Mouse (Mus musculus) liver, postnatal 0 days (tissue): ENCODE results near the gene Lbx2. TPM values are rescaled to one million over a fixed set of nuclear protein-coding genes. Genes with fewer than 3 reads are reported as not detected.

Experiments
- ATAC-seq: fragments of 200-750 bp; cut with Nextera tagmentation; 2 replicates; pipeline ENCODE4 v1.8.0; 2017; ENCODE audit warnings: mild to moderate bottlenecking, moderate library complexity
- DNase-seq: peaks from one replicate; pipeline ENCODE4 v3.0.0-alpha.2; 2016
- H3K27ac ChIP-seq: fragments of 300-500 bp; sonication (generic); 2 replicates; pipeline ENCODE4 v1.5.1; 2014; ENCODE audit warnings: antibody characterized with exemption, moderate library complexity, mild to moderate bottlenecking, low read depth
- H3K27me3 ChIP-seq: fragments of 300-500 bp; sonication (generic); 2 replicates; pipeline ENCODE4 v1.6.1; 2014; ENCODE audit warnings: low read length, control low read depth, mixed read lengths; ENCODE audit not compliant: insufficient read depth
- H3K36me3 ChIP-seq: fragments of 300-500 bp; sonication (generic); replicated peaks from 2 replicates; pipeline ENCODE4 v1.6.1; 2014; ENCODE audit warnings: mild to moderate bottlenecking, control low read depth, low read length, moderate library complexity, mixed read lengths; ENCODE audit not compliant: insufficient read depth
- H3K4me1 ChIP-seq: fragments of 300-500 bp; sonication (generic); 2 replicates; pipeline ENCODE4 v1.6.1; 2014; ENCODE audit warnings: antibody characterized with exemption, mild to moderate bottlenecking, control low read depth; ENCODE audit not compliant: insufficient read depth
- H3K4me2 ChIP-seq: fragments of 300-500 bp; sonication (generic); 2 replicates; pipeline ENCODE4 v1.6.1; 2014; ENCODE audit warnings: low read depth, mild to moderate bottlenecking, low read length, moderate library complexity, mixed read lengths
- H3K4me3 ChIP-seq: fragments of 300-500 bp; sonication (generic); 2 replicates; pipeline ENCODE4 v1.5.1; 2014; ENCODE audit warnings: low read depth, low read length
- H3K9ac ChIP-seq: fragments of 300-500 bp; sonication (generic); replicated peaks from 2 replicates; pipeline ENCODE4 v1.6.1; 2014; ENCODE audit warnings: mild to moderate bottlenecking, moderate library complexity
- H3K9me3 ChIP-seq: fragments of 300-500 bp; sonication (generic); 2 replicates; pipeline ENCODE4 v1.6.1; 2016; ENCODE audit warnings: mild to moderate bottlenecking, control low read depth, low read length, mixed read lengths
- CTCF ChIP-seq: sonication (generic); IDR thresholded peaks from 2 replicates; pipeline ENCODE4 v1.5.1; 2016; ENCODE audit warnings: antibody characterized with exemption, low read depth
- EP300 ChIP-seq: IDR thresholded peaks from 2 replicates; pipeline ENCODE4 v1.6.1; 2016; ENCODE audit warnings: antibody characterized with exemption, low read depth, mild to moderate bottlenecking
- WGBS: fragments of 180-500 bp; shearing (Covaris S2); extraction: QIAGEN DNeasy Blood & Tissue Kit; methylation state at CpG from one replicate; pipeline ENCODE4 v1.1.7; 2014; ENCODE audit not compliant: insufficient replicate concordance; 5-methylcytosine and 5-hydroxymethylcytosine counted together
- polyA plus RNA-seq: library from polyadenylated mRNA; unstranded; fragments of >200 nt; fragmentation: Nextera tagmentation; extraction: Ambion mirVana; gene quantifications from 2 replicates; pipeline ENCODE4 v1.2.1, GENCODE M21; 2015

Gene Lbx2
- polyA plus RNA-seq, 1 experiment from 2014 or later: 0.40 TPM

- peaks cover 17% of the 10 kb centered on the region for H3K36me3 ChIP-seq
- H3K9me3 ChIP-seq: no peaks in the 10 kb centered on the region
- peak within 1 kb of the TSS; percentile 90 for H3K27ac ChIP-seq
- peaks cover 6% of the 10 kb centered on the region for H3K27me3 ChIP-seq
- H3K9ac ChIP-seq: peak within 1 kb of the TSS; percentile 58
- DNase-seq (peak; percentile 75), ATAC-seq (peak; percentile 60)
- H3K4me2 ChIP-seq: peak within 1 kb of the TSS; percentile 70
- WGBS: 69% methylated on average over 3 of the region's 3 CpGs
- peak within 1 kb of the TSS; percentile 38 for H3K4me3 ChIP-seq
- TF ChIP-seq CTCF (no peak), EP300 (peak; percentile 58)
- H3K4me1 ChIP-seq: peaks cover 24% of the 10 kb centered on the region
Measured at GRCm38 (mm10) chr6:83057790-83058189, 28.4 kb upstream of the Lbx2 start, which contains the start of gene Dqx1. Dqx1 (plus strand) TSS chr6:83057844.

- H3K9ac ChIP-seq: peak overlapping the region; percentile 58
- no peak for TF ChIP-seq CTCF
- no peak for TF ChIP-seq EP300
- 96% methylated on average over 2 of the region's 2 CpGs for WGBS
- peaks cover 17% of the 10 kb centered on the region for H3K36me3 ChIP-seq
- H3K4me2 ChIP-seq: peak overlapping the region; percentile 70
- no peak for ATAC-seq
- peaks cover 16% of the 10 kb centered on the region for H3K27me3 ChIP-seq
- DNase-seq: no peak
- H3K4me3 ChIP-seq: peak overlapping the region; percentile 38
- H3K27ac ChIP-seq: peak overlapping the region; percentile 90
- H3K9me3 ChIP-seq: no peaks in the 10 kb centered on the region
- H3K4me1 ChIP-seq: peaks cover 15% of the 10 kb centered on the region
Measured at GRCm38 (mm10) chr6:83058725-83059124, 27.4 kb upstream of the Lbx2 start.

- WGBS: 34% methylated on average over 8 of the region's 8 CpGs
- H3K4me2 ChIP-seq: no peak overlapping the region
- ATAC-seq: no peak
- H3K36me3 ChIP-seq: no peaks in the 10 kb centered on the region
- TF ChIP-seq EP300: no peak
- no peak for TF ChIP-seq CTCF
- peaks cover 10% of the 10 kb centered on the region for H3K4me1 ChIP-seq
- H3K27me3 ChIP-seq: peaks cover 88% of the 10 kb centered on the region
- no peaks in the 10 kb centered on the region for H3K9me3 ChIP-seq
- no peak overlapping the region for H3K4me3 ChIP-seq
- no peak overlapping the region for H3K27ac ChIP-seq
- no peak for DNase-seq
- H3K9ac ChIP-seq: no peak overlapping the region
Measured at GRCm38 (mm10) chr6:83065995-83066394, 20.2 kb upstream of the Lbx2 start.

DNA sequence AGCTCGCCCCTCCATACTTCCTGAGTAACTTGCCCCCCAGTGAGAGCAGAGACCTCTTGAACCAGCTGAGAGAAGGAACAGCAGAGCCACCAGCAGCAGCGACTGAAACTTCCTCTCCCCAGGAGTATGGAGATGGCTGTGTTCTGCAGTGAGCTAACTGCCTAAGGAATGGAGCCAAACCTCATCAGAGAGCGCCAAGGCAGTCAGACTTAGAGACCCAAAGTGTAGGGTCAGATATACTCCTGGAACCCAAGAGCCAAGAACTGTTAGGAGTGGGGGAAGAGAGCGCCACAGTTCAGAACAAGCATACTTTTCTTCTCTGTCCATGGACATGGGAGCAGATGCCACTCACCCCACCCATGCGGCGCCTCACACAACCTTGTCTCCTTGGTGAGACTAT lies 19.7 kb upstream of the Lbx2 start:
- Histone ChIP-seq H3K4me2 (no peak overlapping the region), H3K4me1 (peaks cover 10% of the 10 kb centered on the region), H3K4me3 (no peak overlapping the region), H3K9ac (no peak overlapping the region), H3K27me3 (peaks cover 92% of the 10 kb centered on the region), H3K36me3 (no peaks in the 10 kb centered on the region), H3K27ac (no peak overlapping the region), H3K9me3 (no peaks in the 10 kb centered on the region)
- DNase-seq (no peak), ATAC-seq (no peak)
- TF ChIP-seq EP300 (no peak), CTCF (no peak)
- WGBS: 33% methylated on average over 6 of the region's 6 CpGs

- no peak for ATAC-seq
- TF ChIP-seq EP300 (no peak), CTCF (no peak)
- H3K4me1 ChIP-seq: peaks cover 10% of the 10 kb centered on the region
- no peak overlapping the region for H3K9ac ChIP-seq
- no peak for DNase-seq
- no peaks in the 10 kb centered on the region for H3K9me3 ChIP-seq
- 20% methylated on average over 8 of the region's 8 CpGs for WGBS
- H3K27ac ChIP-seq: no peak overlapping the region
- H3K27me3 ChIP-seq: peaks cover 100% of the 10 kb centered on the region
- peak overlapping the region; percentile 62 for H3K4me2 ChIP-seq
- H3K36me3 ChIP-seq: no peaks in the 10 kb centered on the region
- peak overlapping the region; percentile 26 for H3K4me3 ChIP-seq
Measured at GRCm38 (mm10) chr6:83068221-83068620, 17.9 kb upstream of the Lbx2 start.

DNA sequence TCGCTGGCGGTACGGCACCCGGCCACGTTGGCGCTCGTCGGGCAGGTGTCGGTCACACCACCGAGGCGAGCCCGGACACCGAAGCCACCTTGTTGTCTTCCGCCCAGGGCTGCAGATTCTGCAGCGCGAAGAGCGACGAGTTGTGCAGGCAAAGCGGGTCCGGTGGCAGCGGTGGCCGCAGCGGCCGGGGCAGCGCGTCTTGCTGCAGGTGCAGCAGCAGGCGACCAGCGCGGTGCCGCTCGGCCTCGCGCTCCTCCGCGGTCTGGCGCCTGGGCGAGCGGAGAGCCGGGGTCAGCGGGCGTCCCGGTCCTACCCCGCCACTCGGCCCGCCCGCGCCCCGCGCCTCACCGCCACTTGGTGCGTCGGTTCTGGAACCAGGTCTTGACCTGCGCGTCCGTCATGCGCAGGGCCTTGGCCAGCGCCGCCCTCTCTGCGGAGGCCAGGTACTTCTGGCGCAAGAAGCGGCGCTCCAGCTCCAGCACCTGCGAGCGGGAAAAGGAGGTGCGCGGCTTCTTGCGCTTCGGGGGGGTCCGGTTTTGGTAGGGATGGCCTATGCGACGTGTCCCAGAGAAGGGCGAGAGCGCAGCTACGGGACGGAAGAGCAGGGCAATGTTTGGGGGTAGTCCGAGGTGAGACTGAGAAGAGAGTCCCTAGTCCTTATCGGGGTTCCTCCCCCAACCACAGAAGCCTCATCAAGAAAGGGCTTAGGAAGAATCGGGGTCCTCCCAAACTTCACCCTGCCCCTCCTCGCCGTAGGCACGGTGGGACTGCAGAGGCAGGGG lies 17.3 kb upstream of the Lbx2 start:
- TF ChIP-seq CTCF: no peak
- TF ChIP-seq EP300: no peak
- peak overlapping the region; percentile 62 for H3K4me2 ChIP-seq
- peaks cover 10% of the 10 kb centered on the region for H3K4me1 ChIP-seq
- H3K9ac ChIP-seq: no peak overlapping the region
- WGBS: 3% methylated on average over 74 of the region's 81 CpGs
- no peak for DNase-seq
- H3K27ac ChIP-seq: no peak overlapping the region
- H3K27me3 ChIP-seq: peaks cover 99% of the 10 kb centered on the region
- H3K9me3 ChIP-seq: no peaks in the 10 kb centered on the region
- H3K36me3 ChIP-seq: no peaks in the 10 kb centered on the region
- peak; percentile 16; the same call in 1 of the 2 replicates for ATAC-seq
- peak overlapping the region; percentile 26 for H3K4me3 ChIP-seq
